Mouse (Mus musculus) midbrain, postnatal 0 days (tissue): ENCODE results near the gene Krtap13-1. TPM values are rescaled to one million over a fixed set of nuclear protein-coding genes. Genes with fewer than 3 reads are reported as not detected.

Source experiments
- ATAC-seq: fragments of 200-750 bp; cut with Nextera tagmentation; 2 replicates; pipeline ENCODE4 v1.8.0; 2017; ENCODE audit warnings: moderate number of reproducible peaks, mild to moderate bottlenecking, moderate TSS enrichment, moderate library complexity; ENCODE audit not compliant: low FRiP score
- DNase-seq: peaks from one replicate; pipeline ENCODE4 v3.0.0-alpha.2; 2015; ENCODE audit warnings: low spot score
- H3K27ac ChIP-seq: fragments of 300-500 bp; sonication (generic); 2 replicates; pipeline ENCODE4 v1.5.1; 2014; ENCODE audit warnings: low read depth, mild to moderate bottlenecking, low read length, mixed read lengths
- H3K27me3 ChIP-seq: fragments of 300-500 bp; sonication (generic); 2 replicates; pipeline ENCODE4 v1.6.1; 2014; ENCODE audit warnings: low read length, control low read depth, mixed read lengths; ENCODE audit not compliant: insufficient read depth
- H3K36me3 ChIP-seq: fragments of 300-500 bp; sonication (generic); 2 replicates; pipeline ENCODE4 v1.6.1; 2014; ENCODE audit warnings: low read length, control low read depth, mixed read lengths; ENCODE audit not compliant: insufficient read depth
- H3K4me1 ChIP-seq: fragments of 300-500 bp; sonication (generic); 2 replicates; pipeline ENCODE4 v1.6.1; 2014; ENCODE audit warnings: mild to moderate bottlenecking, control low read depth, antibody characterized with exemption, low read length, mixed read lengths; ENCODE audit not compliant: insufficient read depth
- H3K4me2 ChIP-seq: fragments of 300-500 bp; sonication (generic); 2 replicates; pipeline ENCODE4 v1.6.1; 2014; ENCODE audit warnings: low read depth, mild to moderate bottlenecking, low read length, mixed read lengths; ENCODE audit not compliant: poor library complexity, severe bottlenecking
- H3K4me3 ChIP-seq: fragments of 300-500 bp; sonication (generic); 2 replicates; pipeline ENCODE4 v1.5.1; 2014; ENCODE audit warnings: low read depth, mild to moderate bottlenecking, low read length, moderate library complexity
- H3K9ac ChIP-seq: fragments of 300-500 bp; sonication (generic); replicated peaks from 2 replicates; pipeline ENCODE4 v1.6.1; 2014; ENCODE audit warnings: mild to moderate bottlenecking, low read length, moderate library complexity, mixed read lengths; ENCODE audit not compliant: poor library complexity, severe bottlenecking
- H3K9me3 ChIP-seq: fragments of 300-500 bp; sonication (generic); 2 replicates; pipeline ENCODE4 v1.6.1; 2016; ENCODE audit warnings: low read length, control low read depth
- CTCF ChIP-seq: IDR thresholded peaks from 2 replicates; pipeline ENCODE4 v1.5.1; 2016; ENCODE audit warnings: antibody characterized with exemption, mild to moderate bottlenecking
- WGBS: fragments of 180-500 bp; shearing (Covaris S2); extraction: QIAGEN DNeasy Blood & Tissue Kit; methylation state at CpG from one replicate; pipeline ENCODE4 v1.1.7; 2014; 5-methylcytosine and 5-hydroxymethylcytosine counted together
- polyA plus RNA-seq: library from polyadenylated mRNA; unstranded; fragments of >200 nt; fragmentation: Nextera tagmentation; extraction: Ambion mirVana; gene quantifications from 2 replicates; pipeline ENCODE4 v1.2.1, GENCODE M21; 2015
- total RNA-seq: library from RNA; depleted of rRNA; stranded (reverse); fragments of >200 nt; gene quantifications from 2 replicates; pipeline ENCODE4 v1.2.3, GENCODE M21; 2014

The Krtap13-1 gene
- total and polyA plus RNA-seq, 2 experiments from 2014 or later: not detected

DNA sequence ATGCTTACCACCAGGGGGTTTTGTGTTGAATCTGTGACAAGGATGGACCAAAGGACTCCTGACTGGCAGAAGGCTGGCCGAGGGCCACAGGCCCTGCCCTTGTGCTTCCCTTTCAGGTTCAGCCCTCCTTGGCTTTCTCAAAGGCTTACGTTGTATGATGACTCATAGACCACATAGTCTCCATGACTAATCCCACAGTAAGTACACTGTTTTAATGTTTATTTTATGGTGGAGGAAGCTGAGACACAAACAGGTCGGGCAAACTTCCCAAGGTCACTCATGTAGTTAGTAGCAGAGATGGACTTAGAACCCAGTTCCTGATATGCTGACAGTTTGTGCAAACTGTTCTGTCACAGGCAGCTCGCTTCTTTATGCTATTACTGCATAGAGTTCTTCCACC is 17.9 kb upstream of the Krtap13-1 start:
- TF ChIP-seq CTCF: no peak; the same call in 1 of the 2 replicates
- Histone ChIP-seq H3K9me3 (no peaks in the 10 kb centered on the region), H3K9ac (no peak overlapping the region), H3K27ac (no peak overlapping the region), H3K4me2 (no peak overlapping the region), H3K4me1 (no peaks in the 10 kb centered on the region), H3K4me3 (no peak overlapping the region), H3K27me3 (no peaks in the 10 kb centered on the region), H3K36me3 (no peaks in the 10 kb centered on the region)
- ATAC-seq (no peak), DNase-seq (no peak)
- 85% methylated on average over 4 of the region's 4 CpGs for WGBS

DNA sequence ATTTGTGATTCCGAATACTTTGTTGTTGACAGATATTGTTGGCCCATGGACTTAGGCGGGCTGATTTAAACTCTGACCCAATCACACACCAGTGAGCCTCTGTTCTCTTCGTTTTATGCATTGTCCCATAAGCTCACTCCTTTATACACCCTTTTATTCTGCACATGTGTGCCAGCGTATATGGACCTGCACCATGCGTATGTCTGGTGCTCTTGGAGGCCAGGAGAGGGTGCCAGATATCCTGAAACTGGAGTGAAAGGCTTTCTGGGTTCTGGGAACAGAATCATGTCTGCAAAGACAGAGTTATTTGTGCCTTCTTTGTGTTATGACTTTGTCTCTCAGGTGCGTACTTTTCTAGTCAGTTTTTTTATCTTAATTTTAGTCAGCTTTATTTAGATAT is 17.4 kb upstream of the Krtap13-1 start:
- ATAC-seq (no peak), DNase-seq (peak; percentile 7)
- H3K27me3 ChIP-seq: no peaks in the 10 kb centered on the region
- H3K9me3 ChIP-seq: no peaks in the 10 kb centered on the region
- H3K4me1 ChIP-seq: no peaks in the 10 kb centered on the region
- no peak overlapping the region for H3K4me3 ChIP-seq
- no peak overlapping the region for H3K27ac ChIP-seq
- H3K9ac ChIP-seq: no peak overlapping the region
- 87% methylated on average over 6 of the region's 6 CpGs for WGBS
- H3K4me2 ChIP-seq: no peak overlapping the region
- peak; percentile 40 for TF ChIP-seq CTCF
- H3K36me3 ChIP-seq: no peaks in the 10 kb centered on the region

DNA sequence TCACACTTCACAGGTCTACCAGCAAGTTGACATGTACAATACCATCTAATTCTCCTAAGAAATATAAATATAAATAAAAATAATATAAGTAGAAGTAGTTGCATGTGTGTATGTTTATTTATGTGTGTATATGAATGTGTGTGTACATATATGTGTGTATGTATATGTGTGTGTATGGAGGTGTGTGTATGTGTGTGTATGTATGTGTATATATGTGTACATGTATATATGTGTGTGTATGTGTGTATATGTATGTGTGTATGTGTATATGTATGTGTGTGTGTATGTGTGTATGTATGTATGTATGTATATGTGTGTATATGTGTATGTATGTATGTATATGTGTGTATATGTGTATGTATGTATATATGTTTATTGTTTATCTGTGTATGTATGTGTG is 12.1 kb upstream of the Krtap13-1 start:
- H3K4me3 ChIP-seq: no peak overlapping the region
- TF ChIP-seq CTCF: no peak
- DNase-seq (no peak), ATAC-seq (0 out of 2 replicates have a peak, but pooled peaks have one; percentile 20)
- H3K9ac ChIP-seq: no peak overlapping the region
- no peaks in the 10 kb centered on the region for H3K27me3 ChIP-seq
- H3K9me3 ChIP-seq: no peaks in the 10 kb centered on the region
- no peaks in the 10 kb centered on the region for H3K4me1 ChIP-seq
- H3K36me3 ChIP-seq: no peaks in the 10 kb centered on the region
- no peak overlapping the region for H3K4me2 ChIP-seq
- H3K27ac ChIP-seq: no peak overlapping the region

DNA sequence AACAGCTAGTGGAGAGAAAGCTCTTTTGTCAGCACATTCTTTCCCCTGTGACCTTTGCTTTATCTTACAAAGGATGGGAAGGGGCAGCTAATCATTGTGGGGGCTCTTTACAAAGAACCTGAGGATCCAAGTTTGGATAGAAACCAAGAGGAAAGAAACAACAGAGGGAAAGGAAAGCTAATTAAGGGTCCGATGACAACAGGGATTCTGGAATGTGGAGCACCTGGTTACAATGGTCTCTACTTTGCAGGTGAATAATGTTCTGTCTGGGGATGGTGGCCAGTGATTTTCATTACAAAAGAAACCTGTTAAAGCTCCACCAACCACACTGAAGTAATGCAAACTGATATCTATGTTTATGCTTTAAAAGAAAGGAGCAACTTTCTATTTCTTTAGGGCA is 8.6 kb upstream of the Krtap13-1 start:
- no peaks in the 10 kb centered on the region for H3K9me3 ChIP-seq
- no peak overlapping the region for H3K4me3 ChIP-seq
- H3K9ac ChIP-seq: no peak overlapping the region
- H3K27ac ChIP-seq: no peak overlapping the region
- no peaks in the 10 kb centered on the region for H3K27me3 ChIP-seq
- WGBS: 20% methylated on average over 1 of the region's 1 CpGs
- ATAC-seq: no peak
- no peaks in the 10 kb centered on the region for H3K4me1 ChIP-seq
- no peak for TF ChIP-seq CTCF
- no peak overlapping the region for H3K4me2 ChIP-seq
- no peak for DNase-seq
- no peaks in the 10 kb centered on the region for H3K36me3 ChIP-seq

DNA sequence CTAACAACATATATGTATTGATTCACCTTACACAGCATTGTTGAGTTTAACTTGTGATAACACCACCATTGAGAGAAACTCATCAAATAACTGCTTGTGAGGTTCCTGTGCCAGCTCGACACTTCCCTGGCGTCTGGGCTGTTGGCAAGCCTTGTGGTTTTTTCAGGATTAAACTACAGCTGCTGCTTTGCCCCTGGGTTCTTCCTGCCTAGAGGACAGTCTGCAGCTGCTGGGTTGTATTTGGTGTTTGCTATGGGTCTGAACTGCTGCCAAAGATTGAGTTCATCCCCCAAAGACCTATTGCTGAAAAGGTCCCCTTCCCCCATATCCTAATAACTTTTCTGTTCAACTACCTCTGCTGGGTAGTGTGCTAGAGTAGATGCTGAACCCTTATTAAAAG is 6.7 kb downstream of the Krtap13-1 start:
- TF ChIP-seq CTCF: no peak
- ATAC-seq (no peak), DNase-seq (peak; percentile 58)

DNA sequence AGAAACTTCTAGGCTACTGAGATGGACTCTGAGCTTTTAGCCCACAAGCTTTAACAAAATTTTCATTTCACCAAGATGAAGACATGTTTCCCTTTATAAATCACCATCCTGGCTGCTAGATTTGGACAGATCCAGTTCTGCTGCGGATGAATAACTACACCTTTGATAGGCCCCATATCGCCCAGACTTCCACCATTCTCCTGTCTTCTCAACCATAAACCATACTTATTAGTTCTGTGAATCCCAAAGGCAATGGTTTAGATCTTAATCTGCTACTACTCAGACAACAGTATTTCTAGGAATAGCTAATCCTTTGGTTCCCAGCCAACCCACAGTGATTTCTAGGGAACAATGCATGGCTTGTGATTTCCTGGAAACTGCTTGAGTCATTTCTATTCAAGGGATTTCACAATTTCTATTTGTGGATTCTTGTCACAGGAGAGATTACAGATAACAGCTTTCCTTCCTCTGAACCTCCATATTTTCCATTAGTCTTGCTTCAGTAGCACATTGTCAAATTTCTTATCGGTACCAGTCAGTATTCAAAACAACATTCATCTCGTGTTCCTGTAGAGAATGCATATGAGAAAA is 16.2 kb downstream of the Krtap13-1 start:
- H3K4me1 ChIP-seq: no peaks in the 10 kb centered on the region
- no peaks in the 10 kb centered on the region for H3K36me3 ChIP-seq
- H3K9ac ChIP-seq: no peak overlapping the region
- DNase-seq (peak; percentile 41), ATAC-seq (no peak)
- no peak overlapping the region for H3K4me2 ChIP-seq
- H3K4me3 ChIP-seq: no peak overlapping the region
- no peaks in the 10 kb centered on the region for H3K9me3 ChIP-seq
- 42% methylated on average over 4 of the region's 4 CpGs for WGBS
- no peaks in the 10 kb centered on the region for H3K27me3 ChIP-seq
- H3K27ac ChIP-seq: no peak overlapping the region
- no peak for TF ChIP-seq CTCF

More for the DNA sequence above, 6.7 kb downstream of the Krtap13-1 start:
- Histone ChIP-seq H3K4me1 (no peaks in the 10 kb centered on the region), H3K9ac (no peak overlapping the region), H3K9me3 (no peaks in the 10 kb centered on the region), H3K27ac (no peak overlapping the region), H3K4me2 (no peak overlapping the region), H3K27me3 (no peaks in the 10 kb centered on the region), H3K36me3 (no peaks in the 10 kb centered on the region), H3K4me3 (no peak overlapping the region)
- 55% methylated on average over 2 of the region's 2 CpGs for WGBS
